Mouse (Mus musculus) hindbrain, embryonic 11.5 days (tissue): ENCODE data around the gene Gm20441. TPM values are rescaled to one million over a fixed set of nuclear protein-coding genes. Genes with fewer than 3 reads are reported as not detected.
"Not testable (repeated sequence)": the region's sequence is repeated elsewhere in the genome, so short reads cannot be mapped to it uniquely, and the experiment has no call there.

ENCODE experiments used
- ATAC-seq: fragments of 200-750 bp; cut with Nextera tagmentation; 2 replicates; pipeline ENCODE4 v1.8.0; 2017; ENCODE audit warnings: mild to moderate bottlenecking, moderate TSS enrichment, moderate library complexity; ENCODE audit not compliant: low FRiP score
- DNase-seq: peaks from one replicate; pipeline ENCODE4 v3.0.0-alpha.2; 2015; ENCODE audit warnings: low spot score
- H3K27ac ChIP-seq: fragments of 300-500 bp; sonication (generic); 2 replicates; pipeline ENCODE4 v1.5.1; 2014; ENCODE audit warnings: mild to moderate bottlenecking, low read depth, low read length
- H3K27me3 ChIP-seq: fragments of 300-500 bp; sonication (generic); 2 replicates; pipeline ENCODE4 v1.6.1; 2014; ENCODE audit warnings: mild to moderate bottlenecking, low read length, moderate library complexity, mixed read lengths; ENCODE audit not compliant: control insufficient read depth, insufficient read depth
- H3K36me3 ChIP-seq: fragments of 300-500 bp; sonication (generic); 2 replicates; pipeline ENCODE4 v1.6.1; 2014; ENCODE audit warnings: mild to moderate bottlenecking, low read length, moderate library complexity, mixed read lengths; ENCODE audit not compliant: control insufficient read depth, insufficient read depth
- H3K4me1 ChIP-seq: fragments of 300-500 bp; sonication (generic); replicated peaks from 2 replicates; pipeline ENCODE4 v1.6.1; 2014; ENCODE audit warnings: low read length, mixed read lengths; ENCODE audit not compliant: control insufficient read depth, insufficient read depth
- H3K4me2 ChIP-seq: fragments of 300-500 bp; sonication (generic); replicated peaks from 2 replicates; pipeline ENCODE4 v1.6.1; 2014; ENCODE audit warnings: mild to moderate bottlenecking, low read depth, low read length
- H3K4me3 ChIP-seq: fragments of 300-500 bp; sonication (generic); 2 replicates; pipeline ENCODE4 v1.5.1; 2014; ENCODE audit warnings: low read depth, low read length
- H3K9ac ChIP-seq: fragments of 300-500 bp; sonication (generic); 2 replicates; pipeline ENCODE4 v1.6.1; 2014; ENCODE audit warnings: low read depth, low read length
- H3K9me3 ChIP-seq: fragments of 300-500 bp; sonication (generic); 2 replicates; pipeline ENCODE4 v1.6.1; 2016; ENCODE audit warnings: low read length; ENCODE audit not compliant: control insufficient read depth
- WGBS: fragments of 180-500 bp; shearing (Covaris S2); extraction: QIAGEN DNeasy Blood & Tissue Kit; methylation state at CpG from one replicate; pipeline ENCODE4 v1.1.7; 2014; 5-methylcytosine and 5-hydroxymethylcytosine counted together
- polyA plus RNA-seq: library from polyadenylated mRNA; unstranded; fragments of >200 nt; fragmentation: Nextera tagmentation; extraction: Ambion mirVana; gene quantifications from 2 replicates; pipeline ENCODE4 v1.2.1, GENCODE M21; 2014

The Gm20441 gene
- polyA plus RNA-seq, 1 experiment from 2014 or later, result not detected

- peaks cover under 1% of the 10 kb centered on the region; the same call in 1 of the 2 replicates for H3K27me3 ChIP-seq
- no peak overlapping the region for H3K4me3 ChIP-seq
- DNase-seq (no peak), ATAC-seq (no peak)
- H3K4me2 ChIP-seq, result no peak overlapping the region
- H3K36me3 ChIP-seq, result no peaks in the 10 kb centered on the region
- H3K27ac ChIP-seq, result no peak overlapping the region
- H3K4me1 ChIP-seq, result 0 out of 2 replicates have a peak, but pooled peaks cover 3% of the 10 kb centered on the region
- no peaks in the 10 kb centered on the region for H3K9me3 ChIP-seq
- no peak overlapping the region for H3K9ac ChIP-seq
- 94% methylated on average over 5 of the region's 5 CpGs for WGBS
These were observed 6.7 kb downstream of the Gm20441 start for GRCm38 (mm10) chr10:75774102-75774501.

- H3K9ac ChIP-seq, result peak within 1 kb of the TSS; percentile 51
- peak; percentile 97 for ATAC-seq
- DNase-seq, result peak; percentile 86
- peak within 1 kb of the TSS; percentile 52 for H3K4me3 ChIP-seq
- no peaks in the 10 kb centered on the region for H3K36me3 ChIP-seq
- no peaks in the 10 kb centered on the region for H3K9me3 ChIP-seq
- H3K27me3 ChIP-seq, result no peaks in the 10 kb centered on the region
- H3K4me1 ChIP-seq, result 0 out of 2 replicates have a peak, but pooled peaks cover 3% of the 10 kb centered on the region
- H3K27ac ChIP-seq, result no peak within 1 kb of the TSS
- under 1% methylated on average over 47 of the region's 47 CpGs for WGBS
- H3K4me2 ChIP-seq, result peak within 1 kb of the TSS; percentile 92
These were observed 7.7 kb downstream of the Gm20441 start, which contains the start of gene Ddt for GRCm38 (mm10) chr10:75772795-75773664. TSS of gene Ddt (minus strand) at chr10:75773414.

GRCm38 (mm10) chr10:75767756-75768155, 13.0 kb downstream of the Gm20441 start:
- H3K27ac ChIP-seq, H3K4me3 ChIP-seq, H3K9me3 ChIP-seq, H3K36me3 ChIP-seq, DNase-seq, ATAC-seq, H3K4me1 ChIP-seq, H3K4me2 ChIP-seq, H3K27me3 ChIP-seq, H3K9ac ChIP-seq: not testable (repeated sequence)
- 48% methylated on average over 5 of the region's 5 CpGs for WGBS

GRCm38 (mm10) chr10:75766856-75767255, 13.9 kb downstream of the Gm20441 start:
- DNase-seq, result no peak
- Histone ChIP-seq H3K27ac (no peak overlapping the region), H3K36me3 (no peaks in the 10 kb centered on the region), H3K4me2 (no peak overlapping the region), H3K4me3 (no peak overlapping the region), H3K9ac (no peak overlapping the region), H3K9me3 (no peaks in the 10 kb centered on the region), H3K4me1 (0 out of 2 replicates have a peak, but pooled peaks cover 4% of the 10 kb centered on the region), H3K27me3 (no peaks in the 10 kb centered on the region)
- no peak for ATAC-seq
- 91% methylated on average over 6 of the region's 6 CpGs for WGBS

- Histone ChIP-seq H3K27ac (peak overlapping the region; percentile 47; the same call in 1 of the 2 replicates), H3K9ac (peak overlapping the region; percentile 46; the same call in 1 of the 2 replicates), H3K4me1 (0 out of 2 replicates have a peak, but pooled peaks cover 4% of the 10 kb centered on the region), H3K27me3 (no peaks in the 10 kb centered on the region), H3K4me3 (peak overlapping the region; percentile 89), H3K4me2 (peak overlapping the region; percentile 67), H3K9me3 (no peaks in the 10 kb centered on the region), H3K36me3 (no peaks in the 10 kb centered on the region)
- WGBS, result 1% methylated on average over 27 of the region's 27 CpGs
- ATAC-seq (peak; percentile 69), DNase-seq (peak; percentile 87)
These were observed 16.0 kb downstream of the Gm20441 start for GRCm38 (mm10) chr10:75764519-75765473.

GRCm38 (mm10) chr10:75763682-75764518, 16.9 kb downstream of the Gm20441 start, which contains the start of gene Cabin1:
TSS of gene Cabin1 (minus strand) at chr10:75764341.
- under 1% methylated on average over 59 of the region's 61 CpGs for WGBS
- Histone ChIP-seq H3K4me3 (peak within 1 kb of the TSS; percentile 89), H3K9me3 (no peaks in the 10 kb centered on the region), H3K9ac (peak within 1 kb of the TSS; percentile 81), H3K4me2 (peak within 1 kb of the TSS; percentile 67), H3K27ac (peak within 1 kb of the TSS; percentile 47; the same call in 1 of the 2 replicates), H3K4me1 (0 out of 2 replicates have a peak, but pooled peaks cover 4% of the 10 kb centered on the region), H3K27me3 (no peaks in the 10 kb centered on the region), H3K36me3 (no peaks in the 10 kb centered on the region)
- DNase-seq (peak; percentile 99), ATAC-seq (peak; percentile 98)

GRCm38 (mm10) chr10:75762413-75762812, 18.3 kb downstream of the Gm20441 start:
- H3K4me3 ChIP-seq, result no peak overlapping the region
- no peak overlapping the region for H3K9ac ChIP-seq
- WGBS, result 97% methylated on average over 3 of the region's 3 CpGs
- H3K36me3 ChIP-seq, result no peaks in the 10 kb centered on the region
- no peak overlapping the region; the same call in 1 of the 2 replicates for H3K4me2 ChIP-seq
- H3K4me1 ChIP-seq, result 0 out of 2 replicates have a peak, but pooled peaks cover 4% of the 10 kb centered on the region
- no peak for DNase-seq
- no peaks in the 10 kb centered on the region for H3K27me3 ChIP-seq
- no peaks in the 10 kb centered on the region for H3K9me3 ChIP-seq
- no peak for ATAC-seq
- no peak overlapping the region for H3K27ac ChIP-seq
